Mouse (Mus musculus) testis, adult 2 months (tissue): ENCODE data around the gene Fcrl1.

Experiments
- CTCF ChIP-seq: fragments of 200-500 bp; IDR thresholded peaks from 2 replicates; pipeline ENCODE4 v1.5.1; 2012; ENCODE audit warnings: low read depth, mild to moderate bottlenecking, inconsistent platforms, low read length, moderate library complexity; ENCODE audit not compliant: control insufficient read depth, insufficient read depth, insufficient replicate concordance
- POLR2A ChIP-seq: fragments of 200-500 bp; IDR thresholded peaks from 2 replicates; pipeline ENCODE4 v1.6.1; 2012; ENCODE audit warnings: low read depth, mild to moderate bottlenecking, inconsistent platforms, low read length, moderate library complexity; ENCODE audit not compliant: control insufficient read depth

DNA sequence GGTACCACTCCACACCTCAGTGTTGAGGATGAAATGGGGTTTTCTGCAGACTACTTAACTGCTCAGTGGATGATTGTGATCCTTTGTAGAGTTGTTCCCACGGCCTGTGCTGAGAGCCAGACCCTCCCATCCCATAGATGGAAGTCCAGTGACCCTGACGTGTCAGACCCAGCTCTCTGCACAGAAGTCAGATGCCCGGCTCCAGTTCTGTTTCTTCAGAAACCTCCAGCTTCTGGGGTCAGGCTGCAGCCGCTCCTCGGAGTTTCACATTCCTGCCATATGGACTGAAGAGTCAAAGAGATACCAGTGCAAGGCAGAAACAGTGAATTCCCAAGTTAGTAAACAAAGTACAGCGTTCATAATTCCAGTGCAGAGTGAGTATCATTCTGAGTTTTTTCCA is 67.8 kb downstream of the Fcrl1 start:
- TF ChIP-seq POLR2A (no peak), CTCF (no peak)
